Mouse (Mus musculus) embryo, embryonic 9.5 days (tissue): ENCODE data around the gene Pnkd.
"Not testable (repeated sequence)": the region's sequence is repeated elsewhere in the genome, so short reads cannot be mapped to it uniquely, and the experiment has no call there.

Source experiments
- DNase-seq: peaks from one replicate; pipeline ENCODE4 v3.0.0-alpha.2; 2017; ENCODE audit errors: extremely low spot score

Pnkd gene

GRCm38 (mm10) chr1:74297269-74297668, 12.5 kb downstream of the Pnkd start:
- no peak for DNase-seq

GRCm38 (mm10) chr1:74298157-74298750, 13.5 kb downstream of the Pnkd start:
- no peak for DNase-seq

GRCm38 (mm10) chr1:74298996-74299395, 14.3 kb downstream of the Pnkd start:
- DNase-seq = no peak

- no peak for DNase-seq
Measured at GRCm38 (mm10) chr1:74300347-74301110, 15.8 kb downstream of the Pnkd start.

- DNase-seq = no peak
Measured at GRCm38 (mm10) chr1:74302229-74302628, 17.5 kb downstream of the Pnkd start.

- DNase-seq = no peak
Measured at GRCm38 (mm10) chr1:74302835-74303234, 18.1 kb downstream of the Pnkd start.

GRCm38 (mm10) chr1:74303509-74304338, 19.0 kb downstream of the Pnkd start:
- peak; percentile 74 for DNase-seq

- DNase-seq = no peak
Measured at GRCm38 (mm10) chr1:74304339-74304790, 19.6 kb downstream of the Pnkd start.

- no peak for DNase-seq
Measured at GRCm38 (mm10) chr1:74304946-74305345, 20.2 kb downstream of the Pnkd start.

GRCm38 (mm10) chr1:74305522-74305921, 20.8 kb downstream of the Pnkd start, which contains the start of gene Tmbim1:
Gene Tmbim1 (minus strand): TSS chr1:74305622.
- no peak for DNase-seq

GRCm38 (mm10) chr1:74307146-74307545, 22.4 kb downstream of the Pnkd start:
- no peak for DNase-seq

GRCm38 (mm10) chr1:74308001-74308964, 23.6 kb downstream of the Pnkd start:
- DNase-seq = no peak

GRCm38 (mm10) chr1:74309767-74310166, 25.0 kb downstream of the Pnkd start:
- DNase-seq = no peak

- DNase-seq = peak; percentile 70
Measured at GRCm38 (mm10) chr1:74313049-74313692, 28.4 kb downstream of the Pnkd start.

- no peak for DNase-seq
Measured at GRCm38 (mm10) chr1:74314796-74315195, 30.1 kb downstream of the Pnkd start.

GRCm38 (mm10) chr1:74316114-74316827, 31.5 kb downstream of the Pnkd start:
- DNase-seq = no peak

- DNase-seq = no peak
Measured at GRCm38 (mm10) chr1:74318711-74319110, 34.0 kb downstream of the Pnkd start.

- DNase-seq = no peak
Measured at GRCm38 (mm10) chr1:74321396-74321795, 36.7 kb downstream of the Pnkd start.

GRCm38 (mm10) chr1:74326916-74327315, 42.2 kb downstream of the Pnkd start:
- not testable (repeated sequence) for DNase-seq

GRCm38 (mm10) chr1:74329899-74330431, 45.2 kb downstream of the Pnkd start:
- DNase-seq = no peak
